Mouse (Mus musculus): ENCODE results near the gene Prkag1. TPM values are rescaled to one million over a fixed set of nuclear protein-coding genes. Genes with fewer than 3 reads are reported as not detected.
A peak's percentile ranks its signal among the peaks of the same experiment; 100 is the strongest.

Gene Prkag1
- polyA plus RNA-seq (2014; fragmentation: Nextera tagmentation; extraction: Ambion mirVana) = 71.7 and 80.6 TPM in 2 replicates

GRCm38 (mm10) chr15:98830736-98831683, at the start of gene Prkag1:
Prkag1 (minus strand) TSS chr15:98831521.
- H3K27me3 ChIP-seq (replicated peaks; ENCODE audit: control insufficient read depth, insufficient read depth, low read length) = no peaks in the 10 kb centered on the region
- DNase-seq (ENCODE audit: low spot score) = peak; percentile 97
- H3K27ac ChIP-seq (replicated peaks; ENCODE audit: low read depth, low read length) = peak within 1 kb of the TSS; percentile 98
- no peaks in the 10 kb centered on the region for H3K9me3 ChIP-seq (ENCODE audit: control insufficient read depth, low read length)
- peak; percentile 97 for ATAC-seq (ENCODE audit: low read depth)
- H3K4me1 ChIP-seq (ENCODE audit: control insufficient read depth, insufficient read depth, low read length) = peaks cover 9% of the 10 kb centered on the region; the same call in 1 of the 2 replicates
- H3K4me2 ChIP-seq (ENCODE audit: low read depth, low read length) = peak within 1 kb of the TSS; percentile 65
- peak within 1 kb of the TSS; percentile 77 for H3K4me3 ChIP-seq (ENCODE audit: low read depth, low read length)
- H3K36me3 ChIP-seq (ENCODE audit: control insufficient read depth, insufficient read depth, low read length) = peaks cover 44% of the 10 kb centered on the region
- peak within 1 kb of the TSS; percentile 89 for H3K9ac ChIP-seq (ENCODE audit: low read depth, low read length)
- under 1% methylated on average over 46 of the region's 66 CpGs for WGBS

- DNase-seq (ENCODE audit: low spot score) (peak; percentile 89), ATAC-seq (ENCODE audit: low read depth) (no peak)
- Histone ChIP-seq H3K27ac (replicated peaks; ENCODE audit: low read depth, low read length) (no peak overlapping the region), H3K4me1 (ENCODE audit: control insufficient read depth, insufficient read depth, low read length) (peaks cover 8% of the 10 kb centered on the region; the same call in 1 of the 2 replicates), H3K4me2 (ENCODE audit: low read depth, low read length) (no peak overlapping the region), H3K9me3 (ENCODE audit: control insufficient read depth, low read length) (no peaks in the 10 kb centered on the region), H3K9ac (ENCODE audit: low read depth, low read length) (no peak overlapping the region), H3K36me3 (ENCODE audit: control insufficient read depth, insufficient read depth, low read length) (no peaks in the 10 kb centered on the region), H3K27me3 (replicated peaks; ENCODE audit: control insufficient read depth, insufficient read depth, low read length) (no peaks in the 10 kb centered on the region), H3K4me3 (ENCODE audit: low read depth, low read length) (no peak overlapping the region)
- 16% methylated on average over 3 of the region's 3 CpGs for WGBS
These were observed 46.0 kb upstream of the Prkag1 start for GRCm38 (mm10) chr15:98877331-98877730.

GRCm38 (mm10) chr15:98871916-98872888, 40.9 kb upstream of the Prkag1 start:
- peak; percentile 87 for ATAC-seq (ENCODE audit: low read depth)

GRCm38 (mm10) chr15:98871070-98871915, 40.0 kb upstream of the Prkag1 start, which contains the start of gene Kmt2d:
Kmt2d (minus strand) TSS chr15:98871204.
- DNase-seq (ENCODE audit: low spot score) (peak; percentile 71), ATAC-seq (ENCODE audit: low read depth) (peak; percentile 53)
- H3K36me3 ChIP-seq (ENCODE audit: control insufficient read depth, insufficient read depth, low read length) = peaks cover 4% of the 10 kb centered on the region
- H3K4me1 ChIP-seq (ENCODE audit: control insufficient read depth, insufficient read depth, low read length) = peaks cover 21% of the 10 kb centered on the region
- H3K4me2 ChIP-seq (ENCODE audit: low read depth, low read length) = peak within 1 kb of the TSS; percentile 98
- peak within 1 kb of the TSS; percentile 96 for H3K4me3 ChIP-seq (ENCODE audit: low read depth, low read length)
- peak within 1 kb of the TSS; percentile 96 for H3K9ac ChIP-seq (ENCODE audit: low read depth, low read length)
- no peaks in the 10 kb centered on the region for H3K9me3 ChIP-seq (ENCODE audit: control insufficient read depth, low read length)
- H3K27me3 ChIP-seq (replicated peaks; ENCODE audit: control insufficient read depth, insufficient read depth, low read length) = no peaks in the 10 kb centered on the region
- 0% methylated on average over 13 of the region's 94 CpGs for WGBS
- H3K27ac ChIP-seq (replicated peaks; ENCODE audit: low read depth, low read length) = peak within 1 kb of the TSS; percentile 99

More at GRCm38 (mm10) chr15:98871916-98872888, 40.9 kb upstream of the Prkag1 start:
- peak overlapping the region; percentile 98 for H3K4me2 ChIP-seq (ENCODE audit: low read depth, low read length)
- WGBS = under 1% methylated on average over 49 of the region's 51 CpGs
- H3K4me1 ChIP-seq (ENCODE audit: control insufficient read depth, insufficient read depth, low read length) = peaks cover 21% of the 10 kb centered on the region
- H3K36me3 ChIP-seq (ENCODE audit: control insufficient read depth, insufficient read depth, low read length) = no peaks in the 10 kb centered on the region
- DNase-seq (ENCODE audit: low spot score) = peak; percentile 99
- H3K9me3 ChIP-seq (ENCODE audit: control insufficient read depth, low read length) = no peaks in the 10 kb centered on the region
- peak overlapping the region; percentile 99 for H3K27ac ChIP-seq (replicated peaks; ENCODE audit: low read depth, low read length)
- H3K9ac ChIP-seq (ENCODE audit: low read depth, low read length) = peak overlapping the region; percentile 96
- peak overlapping the region; percentile 96 for H3K4me3 ChIP-seq (ENCODE audit: low read depth, low read length)
- no peaks in the 10 kb centered on the region for H3K27me3 ChIP-seq (replicated peaks; ENCODE audit: control insufficient read depth, insufficient read depth, low read length)

GRCm38 (mm10) chr15:98870179-98871069, 39.1 kb upstream of the Prkag1 start:
- DNase-seq (ENCODE audit: low spot score) = no peak
- Histone ChIP-seq H3K27ac (replicated peaks; ENCODE audit: low read depth, low read length) (peak overlapping the region; percentile 99), H3K9me3 (ENCODE audit: control insufficient read depth, low read length) (no peaks in the 10 kb centered on the region)

GRCm38 (mm10) chr15:98869342-98870178, 38.2 kb upstream of the Prkag1 start:
- H3K27ac ChIP-seq (replicated peaks; ENCODE audit: low read depth, low read length) = no peak overlapping the region
- ATAC-seq (ENCODE audit: low read depth) = no peak

More at GRCm38 (mm10) chr15:98870179-98871069, 39.1 kb upstream of the Prkag1 start:
- H3K4me1 ChIP-seq (ENCODE audit: control insufficient read depth, insufficient read depth, low read length) = peaks cover 21% of the 10 kb centered on the region
- H3K4me3 ChIP-seq (ENCODE audit: low read depth, low read length) = peak overlapping the region; percentile 96
- WGBS = under 1% methylated on average over 13 of the region's 16 CpGs
- H3K9ac ChIP-seq (ENCODE audit: low read depth, low read length) = peak overlapping the region; percentile 96
- H3K27me3 ChIP-seq (replicated peaks; ENCODE audit: control insufficient read depth, insufficient read depth, low read length) = no peaks in the 10 kb centered on the region
- no peak for ATAC-seq (ENCODE audit: low read depth)
- peak overlapping the region; percentile 98 for H3K4me2 ChIP-seq (ENCODE audit: low read depth, low read length)
- peaks cover 13% of the 10 kb centered on the region for H3K36me3 ChIP-seq (ENCODE audit: control insufficient read depth, insufficient read depth, low read length)

More at GRCm38 (mm10) chr15:98869342-98870178, 38.2 kb upstream of the Prkag1 start:
- H3K9ac ChIP-seq (ENCODE audit: low read depth, low read length) = peak overlapping the region; percentile 96
- no peaks in the 10 kb centered on the region for H3K27me3 ChIP-seq (replicated peaks; ENCODE audit: control insufficient read depth, insufficient read depth, low read length)
- peak overlapping the region; percentile 98 for H3K4me2 ChIP-seq (ENCODE audit: low read depth, low read length)
- peaks cover 22% of the 10 kb centered on the region for H3K36me3 ChIP-seq (ENCODE audit: control insufficient read depth, insufficient read depth, low read length)
- WGBS = 9% methylated on average over 8 of the region's 8 CpGs
- no peaks in the 10 kb centered on the region for H3K9me3 ChIP-seq (ENCODE audit: control insufficient read depth, low read length)
- no peak for DNase-seq (ENCODE audit: low spot score)
- H3K4me3 ChIP-seq (ENCODE audit: low read depth, low read length) = peak overlapping the region; percentile 96
- H3K4me1 ChIP-seq (ENCODE audit: control insufficient read depth, insufficient read depth, low read length) = peaks cover 21% of the 10 kb centered on the region

All from embryonic facial prominence, embryonic 14.5 days (tissue).